Mouse (Mus musculus) adrenal gland, postnatal 14 days (tissue): ENCODE data around the gene Tns1. TPM values are rescaled to one million over a fixed set of nuclear protein-coding genes. Genes with fewer than 3 reads are reported as not detected.

Experiments used
- DNase-seq: peaks from one replicate; pipeline ENCODE4 v3.0.0; 2021; ENCODE audit warnings: mixed read lengths
- total RNA-seq: library from RNA; stranded (reverse); gene quantifications from 2 replicates; pipeline ENCODE4 v1.2.3, GENCODE M21; 2021

Tns1 gene
- total RNA-seq, 1 experiment from 2014 or later: 325 TPM

DNA sequence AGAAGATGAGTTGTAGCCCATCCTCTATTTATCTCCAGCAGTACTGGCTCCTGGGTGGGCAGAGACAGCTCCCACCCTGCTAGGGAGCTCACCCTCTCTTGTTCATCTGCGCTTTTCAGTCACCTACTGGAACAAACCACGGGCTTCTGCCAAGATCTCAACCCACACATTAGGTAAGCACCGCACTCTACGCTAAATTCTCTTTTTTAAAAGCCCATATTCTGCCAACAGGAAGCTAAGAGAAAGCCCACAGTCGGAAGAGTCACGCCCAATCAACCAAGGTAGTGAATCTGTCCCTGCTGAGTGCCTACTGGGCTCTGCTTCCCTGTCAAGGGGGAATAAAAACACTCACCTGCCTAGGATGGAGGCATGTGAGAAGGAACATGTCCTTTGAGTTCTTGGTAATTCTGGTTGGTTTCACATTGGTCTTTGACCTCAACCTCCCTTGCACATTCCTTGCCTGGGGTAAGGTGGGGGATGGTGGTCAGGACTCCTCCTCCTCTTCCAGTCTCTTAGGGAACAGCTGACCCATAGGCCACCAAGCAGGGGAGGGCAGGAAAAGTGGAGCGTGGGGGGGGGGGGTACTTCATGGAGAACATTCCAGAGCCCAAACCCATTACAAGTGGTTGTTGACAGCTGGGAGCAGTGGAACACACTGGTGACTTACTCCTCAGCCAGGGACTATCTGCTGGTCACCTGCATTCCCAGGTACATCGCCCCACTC, 193.7 kb downstream of the Tns1 start:
- DNase-seq: no peak

DNA sequence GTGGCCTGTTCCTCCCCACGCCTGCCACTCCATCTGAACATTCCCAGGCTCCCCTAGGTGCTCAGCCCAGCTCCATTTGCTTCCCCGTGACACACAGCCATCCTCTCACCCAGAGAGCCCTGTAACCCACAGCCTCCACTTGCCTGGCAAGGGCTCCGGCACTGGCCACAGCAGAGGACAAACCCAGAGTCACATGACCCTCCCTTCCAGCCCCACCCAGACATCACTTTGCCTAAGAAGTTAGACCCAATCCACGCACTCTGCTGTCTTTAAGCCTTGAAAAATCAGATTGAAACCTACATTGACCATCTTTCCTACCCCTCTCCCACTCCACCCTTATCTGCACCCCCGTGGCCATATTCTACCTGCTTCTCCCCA, 194.3 kb downstream of the Tns1 start:
- DNase-seq: no peak

DNA sequence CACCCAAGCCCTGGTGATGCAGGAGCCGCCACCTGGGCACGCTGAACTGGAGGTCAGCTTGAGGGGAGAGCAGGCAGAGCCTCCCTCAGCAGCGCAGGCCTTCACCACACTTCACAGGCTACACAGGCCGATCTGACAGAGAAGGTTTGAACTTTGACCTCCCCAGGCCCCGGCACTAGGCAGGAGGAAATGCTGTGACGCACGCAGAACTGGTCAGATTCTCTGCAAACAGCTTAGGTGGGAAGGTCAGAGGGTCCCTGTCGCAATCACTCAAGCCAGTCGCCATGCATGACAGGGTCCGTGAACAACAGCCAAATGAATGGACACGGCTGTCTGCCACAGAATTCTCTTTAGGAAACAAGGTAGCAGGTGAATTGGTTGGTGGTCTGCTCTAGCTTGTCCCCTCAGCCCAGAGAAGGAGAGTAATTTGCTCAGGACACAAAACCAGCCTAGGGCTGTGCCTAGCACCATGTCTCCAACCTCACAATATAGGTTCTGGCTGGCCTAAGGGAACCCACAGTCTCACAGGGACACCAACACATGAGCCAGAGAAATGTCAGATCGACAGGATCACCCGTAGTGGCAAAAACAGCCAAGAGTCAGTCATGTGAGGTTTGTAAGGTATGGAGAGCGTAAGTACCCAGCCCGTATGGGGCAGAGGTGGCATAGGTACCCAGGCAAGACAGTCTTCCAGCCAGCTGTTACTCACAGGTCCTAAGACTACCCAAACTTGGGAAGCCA, 194.9 kb downstream of the Tns1 start:
- DNase-seq: peak; percentile 58

DNA sequence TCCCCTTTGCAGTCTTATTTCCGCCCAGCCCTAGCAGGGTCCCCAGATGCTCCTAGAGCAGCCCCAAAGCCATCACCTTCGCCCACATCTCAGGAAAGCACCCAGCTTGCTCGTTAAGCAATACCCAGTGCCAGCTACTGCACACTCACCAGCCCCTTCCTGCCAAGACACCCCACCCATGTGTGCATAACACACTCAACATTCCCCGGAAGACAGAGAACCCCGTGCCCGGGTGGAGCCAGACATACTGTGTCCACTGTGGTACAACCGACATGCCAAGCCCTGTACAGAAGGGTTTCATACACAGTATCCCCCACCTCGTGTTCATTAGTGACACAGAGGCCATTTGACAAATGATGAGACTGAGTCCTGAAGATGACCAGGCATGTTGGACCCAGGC, 195.9 kb downstream of the Tns1 start:
- no peak for DNase-seq

DNA sequence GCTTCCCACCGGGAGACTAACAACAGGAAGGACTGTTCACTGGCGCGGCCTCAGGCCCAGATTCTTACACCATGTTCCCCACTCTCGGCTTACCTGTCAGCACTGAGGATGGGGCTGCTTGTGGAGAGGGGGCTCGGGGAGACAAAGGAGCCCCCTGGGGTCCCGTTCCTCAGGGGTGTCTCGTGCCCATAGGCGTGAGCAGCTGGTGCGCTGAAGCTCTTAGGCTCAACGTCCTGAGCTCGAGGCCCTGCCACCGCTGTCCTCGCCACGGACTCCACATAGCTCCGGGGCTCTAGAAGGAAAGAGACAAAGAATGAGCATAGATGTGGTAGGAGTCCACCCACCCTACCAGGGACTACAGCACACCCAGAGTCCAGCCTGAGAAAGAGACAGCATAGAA, 196.4 kb downstream of the Tns1 start:
- DNase-seq: no peak

DNA sequence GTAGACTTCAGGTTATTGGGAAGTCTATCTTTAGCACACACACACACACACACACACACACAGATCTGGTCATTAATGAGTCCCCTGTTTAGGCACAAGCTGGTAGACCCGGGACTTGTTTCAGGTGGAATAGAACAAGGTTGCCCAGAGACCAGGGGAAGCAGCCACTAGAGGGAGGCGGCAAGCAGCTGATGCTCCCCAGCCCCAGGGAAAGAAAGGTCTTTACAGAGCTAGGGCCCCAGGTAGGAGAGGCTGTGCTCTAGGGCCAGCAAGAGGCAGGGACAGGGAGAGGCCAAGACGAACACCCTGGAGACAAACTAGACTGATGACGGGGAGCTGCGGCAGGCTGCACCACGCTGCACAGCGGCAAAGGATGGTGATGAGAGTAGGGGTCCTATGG, 198.0 kb downstream of the Tns1 start:
- DNase-seq: no peak

DNA sequence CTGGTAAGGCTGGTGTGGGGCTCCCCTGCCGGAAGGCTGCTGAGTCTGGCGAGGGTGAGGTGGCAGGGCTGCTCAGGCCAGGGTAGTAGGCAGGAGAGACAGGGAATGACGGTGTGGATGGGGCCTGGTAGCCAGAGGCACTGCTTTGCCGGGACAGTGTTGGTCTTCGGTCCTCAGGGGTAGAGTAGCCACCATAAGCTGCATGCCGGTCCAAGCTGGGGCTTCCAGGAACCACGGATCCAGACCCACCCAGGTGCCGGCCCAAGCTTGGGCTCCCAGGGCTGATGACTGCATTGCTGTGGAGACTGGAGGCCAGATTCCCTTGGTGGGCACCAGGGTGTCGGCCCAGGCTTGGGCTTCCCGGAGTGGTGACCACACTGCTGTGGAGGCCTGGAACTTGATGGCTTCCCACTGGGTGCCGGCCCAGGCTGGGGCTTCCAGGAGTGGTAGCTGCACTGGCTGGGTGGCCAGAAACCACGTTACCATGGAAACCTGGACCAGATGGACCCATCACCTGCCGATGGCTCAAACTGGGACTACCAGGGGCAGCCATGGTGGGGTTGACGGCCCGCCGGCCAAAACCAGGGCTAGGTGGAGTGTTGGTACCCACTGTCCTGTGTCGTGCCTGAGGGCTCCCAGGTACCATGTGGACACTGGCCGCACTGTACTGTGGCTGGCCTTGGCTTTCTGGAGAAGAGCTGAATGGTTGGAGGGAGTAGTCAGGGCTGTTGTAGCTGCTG, 199.2 kb downstream of the Tns1 start:
- DNase-seq: no peak

DNA sequence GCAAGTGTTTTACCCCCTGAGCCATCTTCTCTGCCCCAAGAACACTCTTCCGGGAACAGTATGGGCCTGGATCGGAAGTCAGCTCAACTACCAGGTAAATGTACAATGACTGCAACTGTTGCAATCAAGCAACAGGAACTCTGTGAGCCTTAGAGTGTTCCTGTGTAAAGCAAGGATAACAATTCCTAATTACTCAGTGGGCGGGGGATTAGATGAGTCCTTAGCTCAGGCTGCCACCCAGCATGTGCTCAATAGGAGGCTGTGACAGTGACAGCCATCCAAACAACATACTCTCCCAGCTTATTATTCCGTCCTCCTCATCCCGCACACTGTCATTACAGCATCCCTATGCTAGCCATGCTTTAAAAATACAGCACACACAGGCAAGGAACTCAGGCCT, 200.0 kb downstream of the Tns1 start:
- DNase-seq: no peak

DNA sequence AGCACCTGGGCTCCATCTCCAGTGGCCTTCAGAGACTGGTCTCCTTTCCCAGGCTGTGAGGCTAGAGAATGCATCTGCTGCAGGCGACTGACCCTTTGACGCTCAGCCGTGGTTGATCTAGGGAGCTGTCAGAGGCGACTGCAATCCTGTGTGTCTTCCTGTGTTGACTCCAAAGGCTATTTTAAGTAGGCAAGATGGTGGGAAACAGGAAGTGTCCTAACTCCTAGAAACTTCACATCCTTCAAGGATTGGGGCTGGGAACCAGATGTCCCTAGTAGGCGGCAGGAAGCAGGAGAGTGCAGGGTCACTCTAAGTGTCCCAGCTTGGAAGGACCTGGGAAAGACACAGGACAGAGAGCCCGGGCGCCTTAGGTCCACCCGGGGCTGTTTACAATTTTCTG, 201.1 kb downstream of the Tns1 start:
- DNase-seq: peak; percentile 55

DNA sequence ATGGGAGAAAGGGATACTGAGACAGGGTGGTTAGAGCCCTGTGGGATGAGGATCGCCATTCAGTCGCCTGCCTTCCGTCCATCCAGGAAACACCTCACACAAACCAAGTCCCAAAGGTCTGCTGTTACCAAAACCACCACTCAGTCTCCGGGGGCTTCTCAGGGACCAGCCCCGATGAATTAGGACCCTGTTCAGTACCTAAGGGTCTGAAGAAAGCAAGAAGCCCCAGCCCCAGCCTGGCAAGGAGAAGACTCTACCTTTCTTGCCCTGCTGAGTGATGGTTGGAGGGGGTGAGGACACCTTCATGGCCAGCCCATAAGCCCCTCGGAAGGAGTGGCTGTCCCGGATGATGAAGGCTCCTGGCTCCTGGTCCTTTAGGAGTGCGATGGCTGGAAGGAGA, 203.5 kb downstream of the Tns1 start:
- DNase-seq: no peak

DNA sequence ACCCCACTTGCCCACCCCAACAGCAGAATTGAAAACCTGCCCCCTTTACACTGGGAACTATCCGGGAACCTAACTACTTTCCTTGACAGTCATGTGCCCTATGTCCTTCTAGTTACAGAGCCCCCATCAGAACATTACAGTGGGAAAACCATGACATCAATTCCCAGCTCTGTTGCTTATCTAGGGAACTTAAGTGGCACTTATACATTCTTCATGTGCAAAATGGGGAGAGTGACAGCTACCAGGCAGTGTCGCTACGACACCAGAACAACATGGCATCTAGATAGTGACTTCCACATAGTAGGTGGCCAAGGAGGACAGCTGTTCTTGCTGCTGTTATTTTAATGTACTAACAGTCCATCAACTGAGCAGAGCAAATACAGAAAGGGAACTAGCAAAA, 204.3 kb downstream of the Tns1 start:
- DNase-seq: no peak

DNA sequence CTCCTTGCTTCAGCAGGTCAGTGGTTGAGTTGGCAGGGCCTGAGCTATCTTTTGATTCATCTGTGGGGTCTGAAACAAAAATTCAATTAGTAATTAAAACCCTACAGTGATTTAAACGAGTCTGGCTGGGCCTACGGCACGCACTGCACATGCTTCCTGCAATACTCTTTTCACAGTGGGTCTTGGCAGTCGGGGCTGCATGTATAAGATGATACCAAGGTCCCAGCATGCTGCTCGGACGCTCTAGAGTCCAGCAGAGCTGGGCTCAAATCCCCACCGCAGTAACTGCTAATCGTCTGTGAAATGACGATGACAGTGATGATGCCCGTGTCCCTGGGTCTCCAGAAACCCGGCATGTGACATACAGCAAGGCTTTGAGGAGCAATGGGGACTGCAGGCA, 206.2 kb downstream of the Tns1 start:
- no peak for DNase-seq

DNA sequence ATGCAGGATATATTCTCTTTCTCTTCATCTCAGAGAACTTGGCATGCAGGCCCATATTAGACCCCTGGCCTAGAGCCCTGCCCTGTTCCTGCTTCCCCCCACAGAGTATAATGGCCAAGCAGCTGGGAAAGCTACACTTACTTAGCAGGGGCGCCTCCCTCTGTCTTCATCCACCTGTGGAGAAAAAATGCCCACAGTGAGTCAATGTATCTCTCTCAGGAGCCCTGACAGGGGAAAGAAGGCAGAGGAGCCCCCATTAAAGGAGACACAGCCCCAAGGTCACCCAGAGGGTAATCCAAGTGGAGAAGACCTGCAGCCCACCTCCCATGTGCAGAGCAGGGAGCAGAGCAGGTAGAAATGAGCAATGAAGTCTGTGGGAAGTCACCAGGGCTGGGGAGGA, 208.0 kb downstream of the Tns1 start:
- peak; percentile 3 for DNase-seq

DNA sequence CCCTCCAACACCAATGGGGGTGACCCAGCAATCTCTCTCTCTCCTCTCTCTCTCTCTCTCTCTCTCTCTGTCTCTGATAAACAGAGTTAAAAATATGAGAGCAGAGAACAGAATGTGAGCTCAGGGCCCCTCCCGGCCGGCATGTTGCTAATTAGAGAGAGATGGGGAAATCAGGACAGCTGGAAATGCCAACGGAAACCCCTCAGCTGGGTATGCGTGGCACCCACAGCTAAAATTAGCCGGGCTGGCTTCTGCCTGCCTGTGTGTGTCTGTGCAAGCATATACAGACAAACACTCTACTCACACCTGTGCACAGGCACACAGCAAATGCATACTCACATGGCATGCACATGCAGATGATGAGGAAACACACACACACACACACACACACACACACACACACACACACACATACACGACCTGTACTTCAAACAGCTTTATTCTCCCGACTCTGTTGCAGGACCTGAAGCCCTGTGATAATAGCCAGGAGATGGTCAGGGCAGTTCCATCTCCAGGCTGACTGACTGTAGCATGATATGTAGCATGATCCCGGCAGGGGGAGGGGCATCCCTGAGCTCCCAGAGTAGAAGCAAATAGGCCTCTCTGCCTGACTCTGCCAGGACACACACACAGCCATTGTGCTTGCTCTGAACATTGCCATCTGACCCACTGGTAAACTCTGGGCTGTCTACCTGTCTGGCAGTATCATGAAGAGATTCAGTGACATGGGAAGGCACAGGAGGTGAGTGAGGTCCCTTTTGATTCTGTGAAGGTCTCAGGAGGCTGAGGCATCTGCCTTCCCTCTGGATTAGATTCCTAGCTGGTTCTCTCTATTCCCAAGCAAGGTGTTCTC, 208.8 kb downstream of the Tns1 start:
- DNase-seq: peak; percentile 8

DNA sequence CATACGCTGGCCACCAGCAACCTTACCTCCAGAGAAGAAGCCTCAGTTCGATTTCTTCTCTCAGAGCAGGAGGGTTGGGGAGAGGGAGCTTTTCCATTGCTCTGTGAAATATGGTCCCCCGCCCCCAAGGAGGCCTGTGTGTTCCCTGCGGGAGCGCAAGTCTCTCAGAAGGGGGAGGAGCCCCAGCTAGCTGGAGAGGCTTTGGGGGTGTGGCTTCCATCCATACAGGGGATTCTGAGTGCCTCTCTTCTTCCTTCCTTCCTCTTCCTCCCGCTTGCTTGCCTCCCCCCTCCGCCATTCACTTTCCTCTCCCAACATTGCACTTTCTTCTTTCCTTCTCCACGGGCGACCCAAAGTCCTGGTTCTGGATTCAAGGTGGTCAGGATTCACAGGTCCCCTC, 210.2 kb downstream of the Tns1 start:
- peak; percentile 41 for DNase-seq

DNA sequence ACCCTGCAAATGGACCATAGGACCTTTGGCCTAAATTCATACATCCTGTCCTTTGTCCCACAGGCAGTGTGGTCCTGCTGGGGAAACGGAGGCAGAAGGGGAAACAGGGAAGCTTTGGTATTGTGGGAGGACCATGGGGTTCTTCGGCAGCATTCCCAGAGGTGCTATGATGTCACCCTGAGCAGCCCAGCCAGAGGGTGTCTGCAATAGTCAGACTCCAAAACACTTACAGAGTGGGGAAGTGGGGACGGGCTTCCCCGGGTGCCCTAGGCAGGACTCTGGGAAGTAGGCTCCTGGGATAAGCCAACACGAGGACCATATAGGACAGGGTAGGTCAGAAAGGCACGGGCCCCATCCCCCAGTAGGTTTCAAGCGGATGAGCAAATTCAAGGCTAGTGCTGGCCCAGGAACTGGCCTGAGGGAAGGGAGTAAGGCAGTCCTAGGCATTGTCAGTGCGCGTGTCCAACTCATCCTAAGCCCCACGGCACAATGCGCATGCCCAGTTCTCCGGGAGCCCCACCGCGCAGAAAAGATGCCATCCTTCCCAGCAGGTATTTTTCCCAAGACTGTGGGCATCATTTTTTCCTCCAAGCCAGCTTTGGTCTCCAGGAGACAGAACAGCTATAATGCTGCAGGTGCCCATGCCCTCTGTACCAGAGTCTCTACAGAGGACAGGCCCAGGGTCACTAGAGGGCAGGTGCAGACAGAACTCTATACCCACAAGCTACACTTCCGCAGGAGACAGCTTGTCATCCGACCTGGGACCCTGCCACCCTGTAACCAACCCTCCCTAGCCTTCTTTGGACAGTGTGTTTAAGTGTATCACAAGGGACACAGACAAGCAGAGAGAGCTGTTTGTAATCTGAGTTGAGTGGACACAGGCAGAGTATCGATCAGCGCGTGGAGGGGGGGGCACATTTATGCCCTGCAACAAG, 210.9 kb downstream of the Tns1 start:
- peak; percentile 16 for DNase-seq

DNA sequence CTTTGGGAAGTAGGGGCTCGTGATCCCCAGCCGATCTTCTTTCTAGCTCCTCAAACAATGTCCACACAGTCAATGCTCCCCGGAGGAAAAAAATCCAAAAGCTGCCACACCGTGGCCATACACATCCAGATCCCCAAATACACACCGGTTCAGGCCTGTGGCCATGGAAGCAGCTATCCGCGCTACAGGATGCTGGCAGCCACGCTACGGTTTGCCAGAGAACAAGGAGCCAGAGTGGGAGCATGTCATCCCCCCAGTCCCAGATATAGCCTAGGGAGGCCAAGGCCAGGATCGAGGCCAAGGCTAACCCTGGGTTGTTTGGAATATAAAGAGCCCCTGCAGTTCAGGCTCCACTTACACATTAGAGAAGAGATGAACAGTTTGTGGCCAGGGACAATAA, 211.8 kb downstream of the Tns1 start:
- DNase-seq: peak; percentile 10

DNA sequence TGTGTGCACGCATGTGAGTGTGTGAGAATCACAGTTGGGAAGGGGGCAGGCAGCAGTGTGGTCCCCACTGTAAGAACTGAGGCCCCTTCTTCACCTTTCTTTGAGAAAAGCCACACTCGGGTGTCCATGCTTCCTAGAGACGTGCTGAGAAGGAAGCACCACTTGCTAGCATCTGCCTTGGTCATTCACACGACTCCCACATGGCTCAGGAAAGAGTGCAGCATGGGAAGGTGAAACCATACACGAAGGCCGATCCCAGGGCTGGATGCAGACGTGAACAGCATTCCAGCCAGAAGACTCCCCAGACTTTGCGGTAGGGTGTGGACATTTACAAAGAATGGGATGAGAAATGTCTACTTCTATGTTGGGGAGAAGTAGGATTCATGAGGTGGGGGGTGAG, 212.3 kb downstream of the Tns1 start:
- DNase-seq: peak; percentile 3

DNA sequence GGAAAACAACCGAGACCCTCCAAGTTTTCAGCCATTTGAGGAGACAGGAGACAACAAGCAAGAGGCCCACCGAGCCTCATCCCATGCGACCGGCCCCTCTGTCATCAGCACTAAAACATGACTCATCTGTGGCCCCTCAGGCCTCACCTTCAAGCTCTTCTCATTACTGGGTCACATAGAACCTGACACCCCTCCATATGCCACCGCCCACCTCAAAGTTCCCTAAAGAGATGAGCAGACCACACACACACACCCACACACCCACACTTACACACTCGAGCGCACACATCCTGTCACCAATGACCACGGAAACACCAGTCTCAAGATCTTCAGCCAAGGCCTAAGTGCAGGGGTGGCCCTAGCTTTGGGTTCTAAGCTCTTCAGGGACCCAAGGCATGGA, 213.5 kb downstream of the Tns1 start:
- peak; percentile 15 for DNase-seq

DNA sequence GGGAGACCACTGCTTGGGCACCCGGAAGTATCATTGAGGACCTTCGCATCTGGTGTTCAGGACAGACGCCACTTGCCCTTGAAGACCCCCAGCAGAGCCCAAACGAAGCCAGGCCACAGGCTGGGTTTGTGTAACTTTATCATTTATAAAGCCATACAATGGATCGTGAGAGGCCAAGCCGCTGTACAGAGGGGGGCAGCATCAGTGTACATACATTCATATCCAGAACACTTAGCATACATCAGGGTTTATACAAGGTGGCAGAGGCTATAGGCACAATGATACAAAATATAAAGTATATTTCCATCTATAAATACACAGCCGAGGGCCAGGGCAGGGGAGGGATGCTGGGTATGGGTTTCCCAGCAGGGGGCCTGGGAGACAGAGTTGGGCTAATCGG, 214.1 kb downstream of the Tns1 start:
- DNase-seq: peak; percentile 3
